Mouse (Mus musculus) hindbrain, embryonic 15.5 days (tissue): ENCODE results near the gene Fzd4. TPM values are rescaled to one million over a fixed set of nuclear protein-coding genes. Genes with fewer than 3 reads are reported as not detected.

Experiments used
- ATAC-seq: fragments of 200-750 bp; cut with Nextera tagmentation; 2 replicates; pipeline ENCODE4 v1.8.0; 2017; ENCODE audit warnings: low read depth, moderate number of reproducible peaks, moderate TSS enrichment; ENCODE audit not compliant: low FRiP score
- H3K27ac ChIP-seq: fragments of 300-500 bp; sonication (generic); replicated peaks from 2 replicates; pipeline ENCODE4 v1.5.1; 2015; ENCODE audit warnings: mild to moderate bottlenecking, inconsistent platforms
- H3K27me3 ChIP-seq: fragments of 300-500 bp; sonication (generic); 2 replicates; pipeline ENCODE4 v1.6.1; 2015; ENCODE audit warnings: control low read depth, inconsistent platforms
- H3K36me3 ChIP-seq: fragments of 300-500 bp; sonication (generic); 2 replicates; pipeline ENCODE4 v1.6.1; 2015; ENCODE audit warnings: control low read depth, inconsistent platforms
- H3K4me1 ChIP-seq: fragments of 300-500 bp; sonication (generic); replicated peaks from 2 replicates; pipeline ENCODE4 v1.6.1; 2015; ENCODE audit warnings: control low read depth, inconsistent platforms
- H3K4me2 ChIP-seq: fragments of 300-500 bp; sonication (generic); 2 replicates; pipeline ENCODE4 v1.6.1; 2015; ENCODE audit warnings: moderate library complexity, mild to moderate bottlenecking, inconsistent platforms
- H3K4me3 ChIP-seq: fragments of 300-500 bp; sonication (generic); 2 replicates; pipeline ENCODE4 v1.5.1; 2015; ENCODE audit warnings: mild to moderate bottlenecking, inconsistent platforms
- H3K9ac ChIP-seq: fragments of 300-500 bp; sonication (generic); 2 replicates; pipeline ENCODE4 v1.6.1; 2015; ENCODE audit warnings: inconsistent platforms
- H3K9me3 ChIP-seq: fragments of 300-500 bp; sonication (generic); 2 replicates; pipeline ENCODE4 v1.6.1; 2016; ENCODE audit warnings: control low read depth, inconsistent platforms
- whole genome bisulfite sequencing: fragments of 180-500 bp; shearing (Covaris S2); methylation state at CpG from one replicate; pipeline ENCODE4 v1.1.7; 2015; 5-methylcytosine and 5-hydroxymethylcytosine counted together
- polyA plus RNA-seq: library from polyadenylated mRNA; unstranded; fragments of >200 nt; fragmentation: Nextera tagmentation; extraction: Ambion mirVana; gene quantifications from 2 replicates; pipeline ENCODE4 v1.2.1, GENCODE M21; 2015

Fzd4 gene
- polyA plus RNA-seq, 1 experiment from 2014 or later, result 2.4 TPM

GRCm38 (mm10) chr7:89436404-89436803 lies 32.2 kb downstream of the Fzd4 start:
- ATAC-seq, result no peak
- 93% methylated on average over 5 of the region's 5 CpGs for WGBS
- H3K36me3 ChIP-seq, result no peaks in the 10 kb centered on the region
- no peaks in the 10 kb centered on the region for H3K9me3 ChIP-seq
- H3K27me3 ChIP-seq, result no peaks in the 10 kb centered on the region
- H3K4me3 ChIP-seq, result no peak overlapping the region
- H3K27ac ChIP-seq, result no peak overlapping the region
- H3K9ac ChIP-seq, result no peak overlapping the region
- H3K4me2 ChIP-seq, result no peak overlapping the region
- H3K4me1 ChIP-seq, result no peaks in the 10 kb centered on the region

DNA sequence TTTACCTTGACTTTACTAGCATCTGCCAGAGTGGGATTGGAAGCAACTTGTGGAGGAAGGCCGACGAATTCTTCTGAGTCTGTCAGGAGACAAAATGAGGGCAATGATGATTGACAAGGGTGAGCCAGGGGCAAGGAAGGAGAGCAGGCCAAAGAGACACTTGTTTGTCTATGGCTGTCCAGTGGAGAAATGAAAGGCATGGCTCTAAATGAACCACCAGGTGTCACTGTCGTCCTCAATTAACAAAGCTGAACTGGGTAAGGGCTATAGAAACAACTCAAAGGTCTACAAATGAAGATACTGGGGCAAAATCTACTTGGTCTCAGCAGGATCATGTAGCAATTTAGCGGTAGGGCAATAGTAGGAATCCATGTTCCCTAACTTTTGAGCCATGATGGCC lies 33.4 kb downstream of the Fzd4 start:
- no peak overlapping the region for H3K4me3 ChIP-seq
- H3K27me3 ChIP-seq, result no peaks in the 10 kb centered on the region
- no peak overlapping the region for H3K27ac ChIP-seq
- no peak for ATAC-seq
- no peaks in the 10 kb centered on the region for H3K36me3 ChIP-seq
- no peaks in the 10 kb centered on the region for H3K4me1 ChIP-seq
- 33% methylated on average over 4 of the region's 4 CpGs for WGBS
- H3K9ac ChIP-seq, result no peak overlapping the region
- no peaks in the 10 kb centered on the region for H3K9me3 ChIP-seq
- no peak overlapping the region for H3K4me2 ChIP-seq

DNA sequence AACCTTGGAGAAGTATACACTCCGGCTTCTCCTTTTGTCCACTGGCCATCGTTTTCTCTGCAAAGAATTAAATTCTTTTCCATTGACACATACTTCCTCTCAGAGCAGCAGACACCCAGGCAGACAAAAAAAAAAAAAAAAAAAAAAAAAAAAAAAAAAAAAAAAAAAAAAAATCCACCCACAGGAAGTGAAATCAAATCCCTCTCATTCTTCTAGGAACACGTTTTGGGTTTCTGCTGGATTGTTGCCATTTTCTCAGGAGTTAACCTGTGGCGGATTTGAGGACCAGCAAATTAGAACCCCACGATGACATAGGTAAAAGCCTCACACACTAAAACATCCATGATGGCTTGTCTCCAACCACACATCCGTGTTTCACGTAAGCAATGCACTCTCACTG lies 37.1 kb downstream of the Fzd4 start:
- Histone ChIP-seq H3K36me3 (no peaks in the 10 kb centered on the region), H3K27ac (no peak overlapping the region), H3K27me3 (no peaks in the 10 kb centered on the region), H3K4me3 (no peak overlapping the region), H3K4me2 (no peak overlapping the region), H3K9ac (no peak overlapping the region), H3K4me1 (no peaks in the 10 kb centered on the region), H3K9me3 (no peaks in the 10 kb centered on the region)
- 73% methylated on average over 7 of the region's 7 CpGs for WGBS
- no peak for ATAC-seq

GRCm38 (mm10) chr7:89442242-89442641 lies 38.1 kb downstream of the Fzd4 start:
- H3K4me3 ChIP-seq, result no peak overlapping the region
- no peak overlapping the region for H3K4me2 ChIP-seq
- WGBS, result 50% methylated on average over 4 of the region's 4 CpGs
- H3K4me1 ChIP-seq, result no peaks in the 10 kb centered on the region
- H3K27ac ChIP-seq, result no peak overlapping the region
- no peaks in the 10 kb centered on the region for H3K9me3 ChIP-seq
- H3K27me3 ChIP-seq, result no peaks in the 10 kb centered on the region
- H3K36me3 ChIP-seq, result no peaks in the 10 kb centered on the region
- no peak for ATAC-seq
- no peak overlapping the region for H3K9ac ChIP-seq

DNA sequence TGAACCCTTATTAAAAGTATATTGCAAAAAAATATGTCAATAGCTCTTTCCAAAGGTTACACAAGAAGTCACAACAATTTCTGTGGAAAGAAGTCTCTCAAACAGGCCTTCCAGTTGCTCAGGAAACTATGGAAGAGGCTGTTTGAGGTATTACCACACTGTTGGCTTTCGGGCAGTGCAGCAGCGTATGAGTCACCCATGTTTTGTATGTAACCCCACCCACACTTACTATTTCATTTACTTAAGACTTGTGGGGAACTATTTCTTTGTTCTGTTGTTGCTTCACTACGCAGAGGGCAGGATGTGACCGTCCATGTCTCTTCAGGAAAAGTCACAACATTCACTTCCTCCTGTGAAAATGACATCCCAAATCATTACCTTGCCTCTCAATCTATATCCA lies 41.0 kb downstream of the Fzd4 start:
- H3K4me3 ChIP-seq, result no peak overlapping the region
- H3K9ac ChIP-seq, result no peak overlapping the region
- no peaks in the 10 kb centered on the region for H3K4me1 ChIP-seq
- H3K9me3 ChIP-seq, result no peaks in the 10 kb centered on the region
- H3K36me3 ChIP-seq, result no peaks in the 10 kb centered on the region
- 96% methylated on average over 4 of the region's 4 CpGs for WGBS
- no peak overlapping the region for H3K4me2 ChIP-seq
- no peaks in the 10 kb centered on the region for H3K27me3 ChIP-seq
- no peak for ATAC-seq
- H3K27ac ChIP-seq, result no peak overlapping the region

DNA sequence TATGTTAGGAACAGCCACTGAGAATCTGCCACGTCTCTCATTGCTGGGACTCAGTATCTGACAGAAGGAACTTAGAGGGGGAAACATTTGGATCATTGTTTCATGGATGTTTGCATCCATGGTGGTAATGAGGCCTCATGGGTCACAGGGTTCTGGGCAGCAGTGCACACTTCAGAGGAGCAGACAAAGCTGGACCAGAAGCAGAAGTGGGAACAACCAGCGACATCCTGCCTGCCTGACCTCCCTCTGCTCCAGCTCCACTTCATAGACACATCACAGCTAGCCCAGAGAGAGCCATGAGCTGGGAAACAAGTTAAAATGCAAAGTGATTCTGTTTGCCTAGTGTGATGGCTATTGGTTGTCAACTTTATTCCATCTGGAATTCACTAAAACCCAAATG lies 46.2 kb downstream of the Fzd4 start:
- no peaks in the 10 kb centered on the region for H3K27me3 ChIP-seq
- no peak overlapping the region for H3K27ac ChIP-seq
- no peaks in the 10 kb centered on the region for H3K9me3 ChIP-seq
- 61% methylated on average over 2 of the region's 2 CpGs for WGBS
- no peak for ATAC-seq
- H3K36me3 ChIP-seq, result no peaks in the 10 kb centered on the region
- no peak overlapping the region for H3K4me2 ChIP-seq
- no peak overlapping the region for H3K4me3 ChIP-seq
- no peak overlapping the region for H3K9ac ChIP-seq
- H3K4me1 ChIP-seq, result no peaks in the 10 kb centered on the region

DNA sequence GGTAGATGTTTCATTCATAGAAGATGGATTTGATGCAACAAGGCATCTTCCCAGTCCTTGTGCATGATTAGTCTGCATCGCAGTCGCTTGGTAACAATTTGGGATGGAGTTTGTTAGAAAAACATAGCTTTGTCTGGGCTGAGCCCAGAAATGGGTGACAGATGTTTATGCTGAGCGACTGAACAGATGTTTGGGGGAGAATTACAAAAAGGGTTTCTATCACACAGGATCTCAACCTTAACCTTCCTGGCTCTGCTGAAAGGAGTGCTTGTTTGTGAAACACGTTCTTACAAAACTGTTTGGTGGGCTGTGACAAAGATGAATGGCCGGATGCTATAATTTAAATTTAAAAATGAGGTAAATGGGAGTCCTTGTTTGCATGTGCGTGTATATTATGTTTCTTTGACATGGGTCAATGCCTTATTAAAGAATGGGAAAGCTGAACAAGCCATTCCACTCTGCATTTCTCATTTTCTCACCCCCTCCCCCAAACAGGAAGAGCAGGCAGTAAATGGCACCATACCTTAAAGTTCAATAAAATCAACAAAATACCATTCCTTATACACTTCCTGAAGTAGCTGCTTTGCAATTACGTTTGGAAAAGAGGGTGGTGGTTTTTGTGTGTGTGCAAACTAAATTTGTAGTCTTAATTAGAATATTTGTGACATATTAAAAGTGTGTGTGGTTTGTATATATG lies 52.4 kb downstream of the Fzd4 start:
- no peaks in the 10 kb centered on the region for H3K4me1 ChIP-seq
- H3K9me3 ChIP-seq, result no peaks in the 10 kb centered on the region
- no peak overlapping the region for H3K4me3 ChIP-seq
- no peak overlapping the region for H3K4me2 ChIP-seq
- H3K9ac ChIP-seq, result no peak overlapping the region
- no peak for ATAC-seq
- WGBS, result 38% methylated on average over 7 of the region's 7 CpGs
- no peak overlapping the region for H3K27ac ChIP-seq
- no peaks in the 10 kb centered on the region for H3K36me3 ChIP-seq
- no peaks in the 10 kb centered on the region for H3K27me3 ChIP-seq

DNA sequence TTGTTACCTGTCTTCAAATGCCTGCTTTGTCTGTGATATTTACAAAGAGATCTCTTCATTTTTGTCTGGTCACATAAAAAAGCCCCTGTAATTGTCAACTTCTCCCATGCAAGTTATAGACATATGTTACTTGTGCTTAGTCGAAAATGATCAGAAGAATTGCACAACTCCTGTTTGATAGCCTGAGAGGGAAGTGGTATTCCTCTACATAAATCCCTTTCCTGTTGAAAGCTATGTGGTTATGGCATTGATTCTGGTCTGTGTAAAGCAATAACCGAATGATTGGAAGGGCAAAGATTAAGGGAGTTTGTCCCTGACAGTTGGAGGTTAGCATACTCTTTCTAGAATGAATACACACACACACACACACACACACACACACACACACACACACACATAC lies 55.5 kb downstream of the Fzd4 start:
- Histone ChIP-seq H3K9ac (no peak overlapping the region), H3K4me2 (no peak overlapping the region), H3K4me1 (no peaks in the 10 kb centered on the region), H3K4me3 (no peak overlapping the region), H3K27me3 (no peaks in the 10 kb centered on the region), H3K27ac (no peak overlapping the region), H3K36me3 (no peaks in the 10 kb centered on the region), H3K9me3 (no peaks in the 10 kb centered on the region)
- 89% methylated on average over 2 of the region's 2 CpGs for WGBS
- no peak for ATAC-seq

DNA sequence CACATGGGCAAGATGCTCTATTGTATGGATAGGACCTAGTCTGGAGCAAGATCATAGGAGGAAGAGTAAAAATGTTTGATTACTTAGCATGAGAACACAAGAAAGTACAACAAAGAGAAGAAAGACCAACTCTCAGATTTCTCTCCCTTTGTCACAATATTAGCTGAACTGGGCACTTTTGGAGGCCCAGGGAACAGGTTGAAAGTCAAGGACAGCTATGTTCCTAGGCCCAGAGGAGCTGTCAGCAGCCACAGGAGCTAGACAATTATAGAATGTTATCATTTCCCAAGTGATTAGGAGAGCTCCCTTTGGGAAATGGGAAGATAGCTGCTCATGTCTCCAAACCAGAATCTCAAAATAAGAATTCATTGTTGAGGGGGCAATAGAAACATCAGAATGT lies 56.8 kb downstream of the Fzd4 start:
- Histone ChIP-seq H3K4me1 (no peaks in the 10 kb centered on the region), H3K27ac (no peak overlapping the region), H3K36me3 (no peaks in the 10 kb centered on the region), H3K4me3 (no peak overlapping the region), H3K9me3 (no peaks in the 10 kb centered on the region), H3K27me3 (no peaks in the 10 kb centered on the region), H3K4me2 (no peak overlapping the region), H3K9ac (no peak overlapping the region)
- no peak for ATAC-seq

DNA sequence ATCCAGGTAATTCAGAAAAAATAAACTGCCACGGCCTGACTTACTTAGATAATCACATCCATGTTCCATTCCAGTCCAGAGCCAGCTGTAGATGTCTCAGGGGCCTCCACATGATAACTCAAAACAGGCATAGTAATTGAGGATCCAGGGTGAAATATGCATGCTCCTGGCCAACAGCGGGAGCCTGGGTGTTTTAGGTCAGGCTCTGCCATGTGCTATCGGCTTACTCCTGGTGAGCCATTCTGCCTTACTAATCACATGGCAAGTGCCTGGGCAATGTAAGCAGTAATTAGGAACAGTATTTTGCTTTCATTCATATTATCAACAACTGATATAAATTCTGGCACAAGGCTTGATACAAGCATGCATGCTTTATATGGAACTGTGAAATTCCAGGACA lies 57.2 kb downstream of the Fzd4 start:
- Histone ChIP-seq H3K4me2 (no peak overlapping the region), H3K9me3 (no peaks in the 10 kb centered on the region), H3K4me1 (no peaks in the 10 kb centered on the region), H3K4me3 (no peak overlapping the region), H3K27me3 (no peaks in the 10 kb centered on the region), H3K9ac (no peak overlapping the region), H3K36me3 (no peaks in the 10 kb centered on the region), H3K27ac (no peak overlapping the region)
- no peak for ATAC-seq
- WGBS, result 45% methylated on average over 3 of the region's 3 CpGs

Other genes with a start within 250 kb of the Fzd4 start
- 27.9 and 29.1 TPM in 2 replicates for gene Tmem135, start 133 bp upstream of the Fzd4 start, polyA plus RNA-seq
- gene Prss23, start 122.8 kb downstream of the Fzd4 start, polyA plus RNA-seq, result 17.9 and 21.0 TPM in 2 replicates
- 14.7 and 14.8 TPM in 2 replicates for gene Me3, start 228.0 kb downstream of the Fzd4 start, polyA plus RNA-seq